Mouse (Mus musculus) gastrocnemius, postnatal 25 days (tissue): ENCODE results near the gene Olfr1258. TPM values are rescaled to one million over a fixed set of nuclear protein-coding genes. Genes with fewer than 3 reads are reported as not detected.
"Not testable (repeated sequence)": the region's sequence is repeated elsewhere in the genome, so short reads cannot be mapped to it uniquely, and the experiment has no call there.

Experiments
- DNase-seq: peaks from one replicate; pipeline ENCODE4 v3.0.0; 2022
- long read RNA-seq, 2 experiments: library from polyadenylated mRNA; stranded (forward); transcript quantifications; one replicate each; pipeline ENCODE4 v2.0.0; 2021
- total RNA-seq, 2 experiments: library from RNA; stranded (reverse); gene quantifications; 1 replicate in 1 of 2; 2 replicates in 1 of 2; pipeline ENCODE4 v1.2.3; 2021

Olfr1258 gene
- not detected for total RNA-seq
- long read RNA-seq, experiment 1: 0 reads
- long read RNA-seq, experiment 2: 0 reads

DNA sequence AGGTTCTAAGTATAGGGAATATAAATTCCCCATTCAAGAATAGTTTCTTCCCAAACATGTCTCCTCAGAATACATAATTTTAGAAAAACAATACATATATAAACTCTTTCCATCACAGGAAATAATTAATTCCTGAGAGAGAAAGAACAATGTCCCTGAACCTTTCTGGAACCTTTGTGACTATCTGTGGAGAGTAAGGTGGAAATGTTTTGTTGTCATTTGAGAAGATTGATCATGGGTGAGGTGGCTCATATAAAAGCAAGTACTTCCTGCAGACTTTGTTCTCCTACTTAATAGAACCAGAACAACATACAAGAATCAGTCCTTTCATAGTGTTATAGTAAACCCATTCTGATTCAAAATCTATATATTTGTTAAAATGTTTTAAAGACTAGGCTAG, at the start of gene Olfr1258:
Gene Olfr1258, plus strand, starts transcription at position 301 of the 400 bp plus-strand sequence.
- DNase-seq: no peak

DNA sequence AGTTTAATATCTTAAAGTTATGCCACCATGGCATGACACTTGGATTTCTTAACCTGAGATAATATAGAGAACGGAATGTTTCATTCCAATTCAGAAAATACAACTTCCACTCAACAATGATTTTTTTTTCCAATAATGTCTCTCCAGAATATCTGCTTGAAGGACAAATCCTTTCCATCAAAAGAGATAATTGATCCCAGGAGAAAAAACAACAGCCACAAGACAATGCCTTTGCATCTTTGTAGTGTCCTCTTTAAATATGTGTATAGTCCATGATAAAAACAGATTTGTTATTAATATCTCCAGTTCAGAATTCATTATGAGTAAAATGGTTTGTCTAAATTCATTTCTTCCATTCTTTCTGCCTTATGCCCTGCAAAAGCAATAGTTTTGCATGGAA, 49.0 kb upstream of the Olfr1258 start, which contains the start of gene Olfr1257:
Gene Olfr1257, plus strand, starts transcription at position 301 of the 400 bp plus-strand sequence.
- no peak for DNase-seq

DNA sequence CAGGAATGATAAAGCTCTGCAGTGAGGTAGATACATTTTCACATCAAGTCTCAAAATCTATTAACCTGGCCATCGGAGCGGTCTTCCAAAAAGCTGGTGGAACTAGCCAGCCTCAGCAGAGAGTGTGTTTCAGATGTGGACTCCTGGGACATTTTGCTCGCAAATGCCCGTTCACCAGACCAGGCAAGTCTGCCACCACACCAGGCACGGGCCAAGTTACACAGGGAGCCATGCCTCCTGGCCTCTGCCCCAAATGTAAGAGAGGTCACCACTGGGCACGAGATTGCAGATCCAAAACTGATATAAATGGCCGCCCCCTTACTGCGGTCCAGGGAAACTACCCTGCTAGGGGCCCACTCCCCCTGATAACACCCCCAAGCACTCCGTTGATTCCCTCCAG, 14.5 kb upstream of the Olfr1258 start:
- DNase-seq: not testable (repeated sequence)

GRCm38 (mm10) chr2:89948564-89948963, 21.5 kb downstream of the Olfr1258 start, which contains the start of gene Olfr1259:
Gene Olfr1259, minus strand, starts transcription at chr2:89948664.
- no peak for DNase-seq

GRCm38 (mm10) chr2:89974184-89974583, 47.1 kb downstream of the Olfr1258 start, which contains the start of gene Olfr1260:
Gene Olfr1260, plus strand, starts transcription at chr2:89974340.
- DNase-seq: no peak

- no peak for DNase-seq
These were observed 50.6 kb downstream of the Olfr1258 start for GRCm38 (mm10) chr2:89977709-89978108.

Other genes starting within 250 kb of the Olfr1258 start
- gene Olfr1252, start 202.3 kb upstream of the Olfr1258 start, total RNA-seq: not detected
- gene Olfr1253, start 170.2 kb upstream of the Olfr1258 start, total RNA-seq: not detected
- not detected for gene Olfr1254, start 133.7 kb upstream of the Olfr1258 start, total RNA-seq
- not detected for gene Olfr1255, start 115.3 kb upstream of the Olfr1258 start, total RNA-seq
- not detected for gene Olfr1256, start 85.8 kb upstream of the Olfr1258 start, total RNA-seq
- gene Olfr48, start 79.1 kb upstream of the Olfr1258 start, total RNA-seq: not detected
- not detected for gene Olfr1257, start 48.9 kb upstream of the Olfr1258 start, total RNA-seq
- not detected for gene Olfr1259, start 21.4 kb downstream of the Olfr1258 start, total RNA-seq
- not detected for gene Olfr1260, start 47.0 kb downstream of the Olfr1258 start, total RNA-seq
- gene Olfr1261, start 63.9 kb downstream of the Olfr1258 start, total RNA-seq: not detected
- not detected for gene Olfr1262, start 72.8 kb downstream of the Olfr1258 start, total RNA-seq
- gene Olfr1263, start 84.8 kb downstream of the Olfr1258 start, total RNA-seq: not detected
- not detected for gene Olfr1264, start 98.3 kb downstream of the Olfr1258 start, total RNA-seq
- not detected for gene Olfr1265, start 108.0 kb downstream of the Olfr1258 start, total RNA-seq
- not detected for gene Olfr140, start 136.3 kb downstream of the Olfr1258 start, total RNA-seq
- not detected for gene Olfr1269, start 194.1 kb downstream of the Olfr1258 start, total RNA-seq
- gene Olfr32, start 215.0 kb downstream of the Olfr1258 start, total RNA-seq: not detected
- gene Olfr1270, start 225.8 kb downstream of the Olfr1258 start, total RNA-seq: not detected